Mouse (Mus musculus): Measurements from ENCODE around the gene Pkn3. TPM values are rescaled to one million over a fixed set of nuclear protein-coding genes. Genes with fewer than 3 reads are reported as not detected.
"Not testable (repeated sequence)": the region's sequence is repeated elsewhere in the genome, so short reads cannot be mapped to it uniquely, and the experiment has no call there.

Pkn3 gene
- polyA plus RNA-seq, 1 experiment: 9.2 TPM

DNA sequence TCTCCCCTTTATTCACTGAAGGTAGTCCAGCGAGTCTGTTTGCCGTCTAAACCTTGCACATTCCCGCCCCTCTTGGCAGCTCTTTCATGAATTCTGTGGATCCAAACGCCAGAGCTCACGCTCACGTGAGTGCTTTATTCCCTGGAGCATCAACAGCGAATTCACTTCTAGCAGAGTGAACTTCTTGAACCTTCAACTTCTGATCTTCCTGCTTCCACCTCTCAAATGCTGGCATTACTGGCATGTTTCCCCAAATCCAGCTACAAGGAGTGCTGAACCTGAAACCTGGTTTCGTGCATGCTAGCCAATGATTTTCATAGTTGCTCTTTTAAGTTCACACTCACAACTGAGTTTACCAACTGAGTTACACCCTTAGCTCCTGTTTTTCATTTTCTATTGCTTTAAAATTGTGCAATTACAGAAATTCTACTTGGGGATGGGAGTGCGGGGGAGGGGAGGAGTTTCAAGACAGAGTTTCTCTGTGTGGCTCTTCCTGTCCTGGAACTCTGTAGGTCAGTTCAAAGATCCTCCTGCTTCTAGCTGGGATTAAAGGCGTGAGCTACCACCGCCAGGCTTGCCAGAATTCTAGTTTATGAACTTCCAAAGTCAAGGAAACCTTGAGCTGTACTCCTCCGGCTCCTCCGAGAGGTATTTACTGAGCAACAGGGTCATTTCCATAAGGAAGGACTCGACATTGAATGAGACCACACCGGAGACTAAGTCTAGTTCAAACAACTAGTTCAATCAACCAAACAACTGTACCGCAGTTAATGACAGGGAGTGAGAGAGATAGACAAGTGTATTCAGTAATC is 55.5 kb downstream of the Pkn3 start:
- WGBS: 3% methylated on average over 16 of the region's 16 CpGs
- no peak for DNase-seq (ENCODE audit: low read depth, low spot score)

DNA sequence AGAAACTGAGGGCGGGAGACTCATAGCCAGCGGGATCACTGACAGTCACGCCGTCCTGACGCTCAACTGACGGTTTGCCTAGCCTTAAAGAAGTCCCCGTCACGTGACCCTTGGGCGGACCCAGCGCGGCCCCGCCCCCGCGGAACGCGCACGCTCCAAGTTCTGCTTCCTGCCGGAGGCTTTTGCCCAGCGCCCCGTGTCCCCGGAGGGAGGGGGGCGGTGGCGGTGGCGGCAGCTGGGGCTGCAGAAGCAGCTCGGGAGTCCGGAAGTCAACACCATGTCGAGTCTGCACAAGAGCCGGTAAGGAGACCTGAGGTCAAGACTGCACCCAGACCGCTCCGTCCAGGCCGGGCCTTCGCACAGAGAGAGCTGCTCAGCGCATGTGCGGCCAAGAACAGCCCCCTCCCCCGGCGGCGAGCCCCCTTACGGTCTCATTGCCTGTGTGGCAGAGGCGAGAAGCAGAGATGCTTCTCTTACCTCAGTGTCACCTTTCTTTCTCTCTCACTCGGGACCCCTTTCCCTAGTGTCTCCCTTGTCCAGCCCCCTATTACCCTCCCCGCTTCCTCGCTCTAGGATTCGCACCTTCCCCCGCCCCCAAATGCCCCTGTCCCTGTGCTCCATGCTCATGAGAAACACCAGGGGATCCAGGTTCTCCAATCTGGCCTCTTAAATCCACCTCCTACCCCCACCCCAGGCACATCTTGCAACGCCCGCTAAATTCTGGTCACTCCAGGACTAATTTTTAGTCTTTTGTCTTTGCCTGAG is 56.3 kb downstream of the Pkn3 start, which contains the start of gene Tbc1d13:
Gene Tbc1d13 (plus strand): TSS at position 134 of the 765 bp plus-strand sequence.
- WGBS: under 1% methylated on average over 46 of the region's 46 CpGs
- peak; percentile 77 for DNase-seq (ENCODE audit: low read depth, low spot score)

DNA sequence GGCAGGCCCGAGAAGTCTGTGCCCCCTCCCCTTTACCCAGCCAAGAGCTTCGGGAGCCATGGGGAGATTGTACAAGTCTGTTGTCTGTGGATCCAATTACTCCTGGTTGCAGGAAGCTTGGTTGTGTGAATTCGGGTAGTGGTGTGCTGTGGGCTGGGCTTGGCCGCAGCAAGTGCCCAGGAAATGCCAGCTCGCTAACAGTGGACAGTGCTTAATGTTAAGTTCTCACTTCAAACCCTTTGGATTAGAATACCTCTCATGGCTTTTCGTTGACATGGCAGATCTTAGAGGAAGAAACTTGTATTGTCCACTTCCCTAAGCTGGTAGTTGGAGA is 56.9 kb downstream of the Pkn3 start:
- WGBS: 3% methylated on average over 6 of the region's 6 CpGs
- DNase-seq (ENCODE audit: low read depth, low spot score): no peak

DNA sequence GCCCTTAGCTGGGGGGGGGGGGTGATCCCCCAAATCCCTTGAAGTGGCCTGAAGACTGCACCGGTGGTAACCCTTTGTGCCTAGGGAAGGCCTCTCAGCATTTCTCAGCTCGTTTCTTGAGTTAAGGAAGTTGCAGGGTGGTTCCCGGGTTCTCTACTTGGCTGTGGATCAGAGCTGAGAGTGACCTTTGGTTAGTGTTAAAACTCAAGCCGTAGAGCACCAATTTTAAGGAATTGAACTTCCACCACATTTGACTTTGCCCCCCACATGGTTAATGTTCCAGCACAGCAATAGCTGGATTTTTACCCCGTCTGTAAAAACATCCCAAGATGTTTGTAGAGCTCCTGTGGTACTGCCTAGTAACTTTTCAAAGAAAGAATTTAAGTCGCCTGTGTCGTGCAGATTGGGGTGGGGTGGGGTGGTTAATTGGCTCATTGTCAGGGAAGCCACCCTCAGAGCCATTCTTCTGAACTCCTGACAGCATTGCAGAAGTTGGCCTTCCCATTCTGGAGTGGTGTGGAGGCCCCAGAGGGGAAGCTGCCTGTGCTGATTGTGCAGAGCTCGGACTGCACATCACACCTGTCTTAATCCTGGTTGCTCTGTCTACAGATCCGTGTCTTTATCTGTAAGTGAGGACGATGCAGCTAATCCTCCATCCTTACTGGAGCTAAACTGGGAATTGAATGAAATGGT is 57.6 kb downstream of the Pkn3 start:
- peak; percentile 57 for DNase-seq (ENCODE audit: low read depth, low spot score)
- 16% methylated on average over 10 of the region's 10 CpGs for WGBS

DNA sequence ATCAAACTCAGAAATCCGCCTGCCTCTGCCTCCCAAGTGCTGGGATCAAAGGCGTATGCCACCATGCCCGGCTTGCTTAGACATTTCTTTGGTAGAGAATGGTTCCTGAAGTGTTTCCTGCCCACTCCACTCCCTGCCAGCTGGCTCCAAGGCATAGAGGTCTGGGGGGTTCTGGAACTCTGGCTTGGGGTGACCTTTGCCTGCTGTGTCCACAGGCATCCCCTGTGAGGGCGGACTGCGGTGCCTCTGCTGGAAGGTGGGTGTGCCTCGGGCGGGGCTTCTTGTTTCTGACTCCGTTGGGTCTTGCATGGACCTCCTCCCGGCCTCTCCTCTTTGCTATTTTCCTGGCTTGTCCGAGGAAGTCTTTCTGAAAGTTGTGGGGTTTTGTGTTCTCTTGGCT is 59.0 kb downstream of the Pkn3 start:
- WGBS: 48% methylated on average over 10 of the region's 10 CpGs
- DNase-seq (ENCODE audit: low read depth, low spot score): no peak

DNA sequence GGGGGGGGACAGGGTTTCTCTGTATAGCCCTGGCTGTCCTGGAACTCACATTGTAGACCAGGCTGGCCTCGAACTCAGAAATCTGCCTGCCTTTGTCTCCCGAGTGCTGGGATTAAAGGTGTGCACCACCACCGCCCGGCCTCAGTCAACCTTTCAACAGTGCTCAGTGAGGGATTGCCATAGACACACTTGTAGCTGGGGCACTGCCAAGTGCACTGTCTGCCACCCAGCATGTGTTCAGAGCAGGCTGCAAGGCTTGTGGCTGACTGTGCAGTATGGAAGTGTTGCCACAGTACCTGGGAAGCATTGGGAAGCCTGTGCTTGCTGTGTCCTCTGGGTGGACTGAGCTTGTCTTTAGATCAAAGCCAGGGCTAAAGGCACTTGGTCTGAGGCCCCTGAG is 62.5 kb downstream of the Pkn3 start:
- 87% methylated on average over 4 of the region's 4 CpGs for WGBS
- DNase-seq (ENCODE audit: low read depth, low spot score): not testable (repeated sequence)

Other genes with a start within 250 kb of the Pkn3 start
- gene Cercam, start 208.5 kb upstream of the Pkn3 start, polyA plus RNA-seq (2012; rRNA removed): 6.3 and 6.8 TPM in 2 replicates
- 16.7 and 21.0 TPM in 2 replicates for gene Odf2, start 188.5 kb upstream of the Pkn3 start, polyA plus RNA-seq (2012; rRNA removed)
- gene Gle1, start 142.3 kb upstream of the Pkn3 start, polyA plus RNA-seq (2012; rRNA removed): 13.2 and 16.9 TPM in 2 replicates
- 155 and 204 TPM in 2 replicates for gene Sptan1, start 112.1 kb upstream of the Pkn3 start, polyA plus RNA-seq (2012; rRNA removed)
- 10.9 and 11.2 TPM in 2 replicates for gene Wdr34, start 28.8 kb upstream of the Pkn3 start, polyA plus RNA-seq (2012; rRNA removed)
- 39.5 and 42.1 TPM in 2 replicates for gene Set, start 20.3 kb upstream of the Pkn3 start, polyA plus RNA-seq (2012; rRNA removed)
- gene Zdhhc12, start 16.0 kb downstream of the Pkn3 start, polyA plus RNA-seq (2012; rRNA removed): 93.5 and 106 TPM in 2 replicates
- 22.8 and 34.4 TPM in 2 replicates for gene Zer1, start 46.9 kb downstream of the Pkn3 start, polyA plus RNA-seq (2012; rRNA removed)
- gene Tbc1d13, start 56.1 kb downstream of the Pkn3 start, polyA plus RNA-seq (2012; rRNA removed): 69.9 and 88.8 TPM in 2 replicates
- gene Endog, start 93.8 kb downstream of the Pkn3 start, polyA plus RNA-seq (2012; rRNA removed): 33.5 and 42.0 TPM in 2 replicates
- 25.4 and 26.4 TPM in 2 replicates for gene Spout1, start 100.8 kb downstream of the Pkn3 start, polyA plus RNA-seq (2012; rRNA removed)
- 19.6 and 53.2 TPM in 2 replicates for gene Kyat1, start 128.2 kb downstream of the Pkn3 start, polyA plus RNA-seq (2012; rRNA removed)
- gene Lrrc8a, start 160.0 kb downstream of the Pkn3 start, polyA plus RNA-seq (2012; rRNA removed): 19.3 and 25.5 TPM in 2 replicates
- gene Gm28035, start 162.9 kb downstream of the Pkn3 start, polyA plus RNA-seq (2012; rRNA removed): 0.17 and 3.9 TPM in 2 replicates
- gene Phyhd1, start 188.5 kb downstream of the Pkn3 start, polyA plus RNA-seq (2012; rRNA removed): 8.0 and 9.5 TPM in 2 replicates
- not detected in 2 replicates for gene Gm28038, start 203.4 kb downstream of the Pkn3 start, polyA plus RNA-seq (2012; rRNA removed)
- 16.9 and 21.0 TPM in 2 replicates for gene Dolk, start 208.7 kb downstream of the Pkn3 start, polyA plus RNA-seq (2012; rRNA removed)
- gene Nup188, start 208.7 kb downstream of the Pkn3 start, polyA plus RNA-seq (2012; rRNA removed): 21.9 and 25.8 TPM in 2 replicates